Mouse (Mus musculus) brain, embryonic 14.5 days (tissue): Measurements from ENCODE around the gene Wasf2. TPM values are rescaled to one million over a fixed set of nuclear protein-coding genes. Genes with fewer than 3 reads are reported as not detected.

Experiments
- DNase-seq: peaks from one replicate; pipeline ENCODE4 v3.0.0-alpha.2; 2011; ENCODE audit warnings: low read depth
- CTCF ChIP-seq: fragments of 200-500 bp; IDR thresholded peaks from 2 replicates; pipeline ENCODE4 v1.5.1; 2012; ENCODE audit warnings: inconsistent platforms, mild to moderate bottlenecking, moderate library complexity, borderline replicate concordance; ENCODE audit not compliant: insufficient read depth, insufficient read length; ENCODE audit errors: extremely low read depth
- POLR2A ChIP-seq: fragments of 200-500 bp; IDR thresholded peaks from 2 replicates; pipeline ENCODE4 v1.6.1; 2012; ENCODE audit warnings: mild to moderate bottlenecking, inconsistent platforms, borderline replicate concordance; ENCODE audit not compliant: poor library complexity, insufficient read depth, insufficient read length, severe bottlenecking; ENCODE audit errors: extremely low read depth
- polyA plus RNA-seq: library from polyadenylated mRNA; depleted of rRNA; stranded (reverse); fragments of >200 nt; gene quantifications from 2 replicates; pipeline ENCODE4 v1.2.3, GENCODE M21; 2012; rRNA removed

Wasf2 gene
- polyA plus RNA-seq, 1 experiment = 25.5 TPM

GRCm38 (mm10) chr4:133241910-133242309, 111.6 kb downstream of the Wasf2 start:
- no peak for DNase-seq
- TF ChIP-seq POLR2A (no peak), CTCF (no peak)

GRCm38 (mm10) chr4:133242710-133243109, 112.4 kb downstream of the Wasf2 start:
- DNase-seq = no peak
- no peak for TF ChIP-seq POLR2A
- no peak for TF ChIP-seq CTCF

GRCm38 (mm10) chr4:133243538-133243937, 113.2 kb downstream of the Wasf2 start:
- TF ChIP-seq POLR2A (no peak), CTCF (no peak)
- no peak for DNase-seq

GRCm38 (mm10) chr4:133244289-133244688, 114.0 kb downstream of the Wasf2 start:
- no peak for DNase-seq
- TF ChIP-seq CTCF = no peak
- TF ChIP-seq POLR2A = no peak

GRCm38 (mm10) chr4:133247072-133247471, 116.8 kb downstream of the Wasf2 start:
- DNase-seq = no peak
- TF ChIP-seq POLR2A (no peak), CTCF (no peak)

- TF ChIP-seq POLR2A (no peak), CTCF (no peak)
- no peak for DNase-seq
Measured at GRCm38 (mm10) chr4:133247806-133248449, 117.6 kb downstream of the Wasf2 start.

Other genes starting within 250 kb of the Wasf2 start
- 118 and 121 TPM in 2 replicates for gene Stx12, start 246.0 kb upstream of the Wasf2 start, polyA plus RNA-seq
- gene Fam76a, start 207.9 kb upstream of the Wasf2 start, polyA plus RNA-seq = 19.8 and 20.3 TPM in 2 replicates
- 0.09 and 0.15 TPM in 2 replicates for gene Fgr, start 156.4 kb upstream of the Wasf2 start, polyA plus RNA-seq
- gene Ahdc1, start 119.2 kb upstream of the Wasf2 start, polyA plus RNA-seq = 20.9 and 43.2 TPM in 2 replicates
- gene Cd164l2, start 81.6 kb downstream of the Wasf2 start, polyA plus RNA-seq = 0.74 and 0.85 TPM in 2 replicates
- 2.7 and 3.1 TPM in 2 replicates for gene Gpr3, start 82.0 kb downstream of the Wasf2 start, polyA plus RNA-seq
- gene Map3k6, start 110.3 kb downstream of the Wasf2 start, polyA plus RNA-seq = 2.1 and 2.4 TPM in 2 replicates
- 1.5 and 2.6 TPM in 2 replicates for gene Sytl1, start 132.6 kb downstream of the Wasf2 start, polyA plus RNA-seq
- 120 and 154 TPM in 2 replicates for gene Tmem222, start 147.3 kb downstream of the Wasf2 start, polyA plus RNA-seq
- gene Wdtc1, start 223.0 kb downstream of the Wasf2 start, polyA plus RNA-seq = 38.6 and 49.6 TPM in 2 replicates
- gene Slc9a1, start 239.2 kb downstream of the Wasf2 start, polyA plus RNA-seq = 23.4 and 33.1 TPM in 2 replicates